Mouse (Mus musculus): Measurements from ENCODE around the gene Trp53i11.

The Trp53i11 gene

DNA sequence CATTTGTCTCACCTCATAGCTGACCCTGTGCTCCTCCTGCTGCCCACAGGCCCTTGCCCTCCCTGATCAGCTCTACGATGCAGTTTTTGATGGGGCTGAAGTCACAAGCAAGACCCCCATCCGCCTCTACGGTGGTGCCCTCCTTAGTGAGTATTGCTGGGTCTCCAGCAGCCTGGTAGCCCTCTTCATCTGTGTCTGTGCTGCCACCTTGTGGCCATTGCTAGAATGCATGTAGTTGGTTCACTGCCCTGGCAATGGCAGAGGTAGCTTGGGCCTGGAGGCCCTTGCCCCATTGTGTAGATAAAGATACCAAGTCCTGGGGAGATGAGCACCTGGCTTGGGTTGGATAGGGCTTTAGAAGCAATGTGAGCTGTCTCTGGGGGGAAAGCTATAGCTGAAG is 11.5 kb downstream of the Trp53i11 start:
- DNase-seq (ENCODE audit: extremely low spot score, low spot score), result peak; percentile 95

DNA sequence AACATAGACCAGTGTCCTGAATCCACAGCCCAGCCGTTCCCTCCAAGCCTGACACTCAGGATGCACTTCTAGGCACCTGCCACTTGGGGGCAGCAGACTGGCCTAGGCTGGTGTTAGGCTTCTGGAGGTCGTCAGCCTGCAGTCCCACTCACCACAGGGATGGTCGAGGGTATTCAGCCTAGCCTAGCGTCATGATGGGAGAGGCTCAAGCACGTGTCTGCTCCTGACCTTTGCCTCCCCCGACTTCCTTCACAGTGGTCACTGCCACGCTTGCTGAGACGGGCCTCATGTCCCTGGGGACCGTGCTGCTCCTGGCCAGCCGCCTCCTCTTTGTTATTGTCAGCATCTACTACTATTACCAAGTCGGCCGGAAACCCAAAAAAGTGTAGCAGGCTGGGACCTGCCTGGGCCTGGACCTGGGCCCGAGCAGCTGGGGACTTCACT is 12.2 kb downstream of the Trp53i11 start:
- DNase-seq (ENCODE audit: extremely low spot score, low spot score), result peak; percentile 78

DNA sequence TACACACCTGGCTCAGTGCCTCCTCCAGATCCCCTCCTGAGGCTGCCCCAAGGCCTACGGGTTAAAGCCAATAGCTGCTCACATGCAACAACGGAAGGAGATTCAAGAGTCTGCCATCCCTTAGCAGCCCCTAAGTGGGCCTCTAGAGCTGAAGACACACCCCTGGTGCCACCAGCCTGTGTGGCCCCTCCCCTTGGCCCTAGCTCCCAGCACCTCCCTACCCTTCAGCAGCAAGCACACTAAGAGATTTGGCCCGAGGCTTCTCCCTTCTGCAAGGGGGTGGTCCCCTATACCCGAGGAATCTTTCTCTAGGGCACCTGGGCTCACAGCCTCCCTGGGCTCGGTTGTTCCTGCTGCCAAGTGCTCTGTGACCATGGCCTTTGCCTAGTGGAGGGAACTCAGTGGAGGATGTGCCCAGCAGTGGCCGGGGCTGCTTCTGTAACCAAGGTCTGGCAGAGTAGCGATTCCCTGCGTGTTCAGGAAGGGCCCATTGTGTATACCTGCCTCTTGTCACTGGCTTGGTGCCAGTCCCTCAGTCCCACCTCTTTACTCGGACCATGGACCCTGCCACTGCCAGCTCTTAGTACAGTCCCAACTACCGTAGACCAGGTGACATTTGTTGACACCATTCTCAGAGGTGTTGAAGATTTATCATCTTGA is 13.5 kb downstream of the Trp53i11 start:
- DNase-seq (ENCODE audit: extremely low spot score, low spot score), result no peak

DNA sequence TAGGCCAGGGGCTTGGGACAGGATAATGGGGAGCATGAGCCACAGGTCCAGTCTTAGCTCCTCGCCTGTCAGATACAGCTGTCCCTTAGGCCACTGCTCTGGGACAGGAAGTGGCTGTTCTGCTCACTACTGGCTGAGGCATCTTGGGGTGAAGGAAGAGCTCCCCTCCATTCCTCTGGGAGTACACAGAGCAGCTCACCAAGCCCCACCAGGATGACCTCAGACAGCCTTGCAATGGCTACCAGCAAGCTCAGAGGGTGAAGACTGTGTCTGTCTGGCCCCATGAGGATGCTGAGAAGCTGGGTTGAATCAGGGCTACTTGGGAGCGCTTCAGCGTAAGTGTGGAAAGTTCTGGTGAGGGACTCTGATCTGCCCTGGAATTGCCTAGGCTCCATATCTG is 14.6 kb downstream of the Trp53i11 start:
- no peak for DNase-seq (ENCODE audit: extremely low spot score, low spot score)

DNA sequence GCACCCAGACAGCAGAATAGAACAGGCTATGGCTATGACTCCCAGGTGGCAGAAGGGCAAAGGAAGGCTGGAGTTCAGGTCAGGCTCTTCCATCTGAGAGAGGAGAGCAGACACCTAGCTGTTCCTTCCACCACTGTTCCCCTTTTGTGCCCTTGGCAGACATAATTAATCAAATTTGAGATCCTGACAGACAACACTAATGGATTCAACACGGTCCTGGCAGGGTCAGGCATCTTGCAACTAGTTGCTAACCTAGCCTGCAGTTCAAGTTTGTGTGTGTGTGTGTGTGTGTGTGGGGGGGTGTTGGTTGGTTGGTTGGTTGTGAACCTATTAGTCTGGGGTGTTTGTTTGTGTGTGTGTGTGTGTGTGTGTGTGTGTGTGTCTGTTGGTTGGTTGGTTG is 15.4 kb downstream of the Trp53i11 start:
- DNase-seq (ENCODE audit: extremely low spot score, low spot score), result no peak

DNA sequence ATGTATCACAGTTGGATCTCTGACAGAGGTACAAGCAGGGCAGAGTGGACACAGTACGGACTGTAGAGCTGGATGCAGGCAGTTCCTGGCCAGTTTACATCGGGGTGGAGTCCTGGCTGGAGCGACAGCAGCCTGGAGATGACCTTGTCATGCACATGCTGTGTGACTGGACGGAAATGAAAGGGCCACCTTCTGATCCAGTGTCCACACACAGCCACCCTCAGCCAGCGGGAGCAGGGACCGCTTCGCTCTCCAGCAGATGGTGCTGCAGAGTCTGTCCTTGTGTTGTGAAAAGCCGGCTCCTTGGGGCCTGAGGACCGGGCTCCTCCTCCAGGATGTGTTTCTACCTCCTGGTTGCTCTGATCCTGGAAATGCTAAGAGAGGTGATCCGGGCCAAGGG is 16.3 kb downstream of the Trp53i11 start:
- peak; percentile 65 for DNase-seq (ENCODE audit: extremely low spot score, low spot score)

DNA sequence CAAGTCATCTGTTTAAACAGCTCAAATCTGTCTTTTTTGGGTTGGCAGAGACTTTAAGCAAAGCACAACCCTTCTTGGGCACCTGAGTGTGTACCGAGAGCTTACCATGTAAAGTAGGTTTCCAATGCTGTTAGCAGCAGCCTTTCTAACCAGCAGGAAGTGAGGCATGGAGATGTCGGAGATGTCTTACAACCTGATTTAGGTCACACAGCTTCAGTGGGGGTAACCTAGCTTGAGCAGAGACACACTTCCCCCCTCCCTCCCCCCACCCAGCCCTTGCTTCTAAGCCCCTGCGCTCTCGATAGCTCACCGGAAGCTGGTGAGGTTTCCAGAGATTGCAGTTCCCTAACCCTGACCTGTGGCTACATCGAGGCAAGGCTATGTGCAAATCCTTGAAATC is 17.2 kb downstream of the Trp53i11 start:
- DNase-seq (ENCODE audit: extremely low spot score, low spot score), result no peak

DNA sequence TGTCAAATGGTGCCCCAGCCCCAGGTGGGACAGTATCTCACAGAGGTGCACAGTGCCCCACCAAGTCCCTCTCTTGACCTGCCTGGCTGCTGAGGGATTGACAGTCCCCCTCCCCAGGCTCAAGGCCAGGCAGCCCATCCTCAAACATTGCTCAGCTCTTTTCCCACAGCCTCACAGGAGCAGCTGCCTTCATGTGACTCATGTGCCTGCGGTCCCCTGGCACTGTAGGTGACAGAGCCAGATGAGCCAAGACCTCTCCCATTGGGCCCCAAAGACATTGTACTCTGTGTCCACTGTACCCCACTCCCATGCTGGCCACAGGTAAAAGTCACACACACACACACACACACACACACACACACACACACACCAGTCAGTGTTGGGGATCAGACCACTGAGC is 18.8 kb downstream of the Trp53i11 start:
- DNase-seq (ENCODE audit: extremely low spot score, low spot score), result no peak

DNA sequence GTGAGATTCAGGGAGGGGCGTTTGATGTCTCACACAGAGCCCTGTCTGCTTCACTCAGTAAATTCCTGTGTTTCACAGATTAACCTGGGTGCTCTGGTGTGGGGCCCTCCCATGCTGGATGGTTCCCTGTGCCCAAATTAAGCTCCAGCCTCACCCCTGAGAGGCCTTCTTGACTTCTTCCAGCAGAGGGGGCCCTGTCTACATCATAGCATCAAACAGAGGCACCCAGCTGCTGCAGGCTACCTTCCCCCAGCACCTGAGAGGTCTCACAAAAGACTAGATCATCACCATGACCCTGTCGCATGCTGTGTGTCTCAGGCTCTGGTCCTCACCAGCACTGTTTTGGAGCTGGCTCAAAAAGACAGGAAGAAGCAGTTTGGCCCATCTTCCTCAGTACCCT is 25.0 kb downstream of the Trp53i11 start:
- DNase-seq (ENCODE audit: extremely low spot score, low spot score), result no peak

DNA sequence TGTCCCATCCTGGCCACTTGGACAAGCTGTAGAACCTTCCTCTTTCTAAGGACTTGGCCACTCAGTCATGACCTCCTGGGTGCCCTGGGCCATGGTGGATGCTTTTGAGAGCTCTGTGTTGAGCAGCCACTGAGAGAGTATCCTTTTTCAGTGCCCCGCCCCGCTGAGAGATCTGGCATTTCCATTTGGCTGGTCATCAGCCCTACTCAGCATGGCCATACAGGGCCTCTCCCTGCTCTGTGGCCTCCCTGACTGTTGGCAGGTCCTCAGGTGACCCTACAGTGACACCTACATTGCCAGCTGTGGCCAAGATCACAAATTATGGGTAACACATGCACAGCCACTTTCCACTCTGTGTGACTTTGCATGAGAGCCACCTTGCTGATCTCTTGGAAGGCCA is 25.5 kb downstream of the Trp53i11 start:
- no peak for DNase-seq (ENCODE audit: extremely low spot score, low spot score)

DNA sequence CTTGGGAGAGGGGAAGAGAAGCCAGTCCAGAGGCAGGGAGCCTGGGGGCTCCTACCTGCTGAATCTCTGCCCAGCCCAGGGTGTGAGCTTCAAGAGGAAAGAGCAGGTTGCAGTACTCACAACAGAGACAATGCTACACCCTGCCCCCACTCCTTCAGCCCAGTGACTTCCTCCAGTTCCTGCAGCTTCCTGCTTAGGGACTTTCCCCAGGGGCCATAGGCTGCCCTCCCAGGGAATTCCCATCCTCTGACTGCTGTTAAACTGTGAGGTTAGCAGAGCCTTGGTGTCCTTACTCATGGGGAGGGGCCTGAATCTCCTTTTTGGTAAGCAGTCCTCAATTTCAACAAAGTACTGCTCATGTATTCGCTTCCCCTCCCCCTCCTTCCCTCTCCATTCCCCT is 26.8 kb downstream of the Trp53i11 start:
- no peak for DNase-seq (ENCODE audit: extremely low spot score, low spot score)

DNA sequence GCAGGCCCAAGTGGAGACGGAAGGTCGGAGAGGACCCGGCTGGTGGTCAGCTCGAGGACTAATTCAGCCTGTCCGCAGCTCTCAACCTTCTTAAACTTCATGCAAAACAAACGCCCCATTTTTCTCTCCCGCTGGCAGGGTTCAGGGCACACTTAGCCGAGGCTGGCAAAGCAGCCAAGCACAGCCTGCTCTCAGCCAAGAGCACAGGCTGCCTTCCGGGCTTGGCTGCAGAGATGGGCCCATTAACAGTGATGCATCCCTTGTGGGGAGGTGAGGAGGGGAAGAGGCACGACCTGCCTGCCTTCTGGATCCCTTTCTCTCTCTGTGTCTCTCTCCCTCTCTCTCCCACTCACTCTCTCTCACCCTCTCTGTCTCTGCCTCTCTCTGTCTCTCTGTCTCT is 28.4 kb downstream of the Trp53i11 start:
- no peak for DNase-seq (ENCODE audit: extremely low spot score, low spot score)

DNA sequence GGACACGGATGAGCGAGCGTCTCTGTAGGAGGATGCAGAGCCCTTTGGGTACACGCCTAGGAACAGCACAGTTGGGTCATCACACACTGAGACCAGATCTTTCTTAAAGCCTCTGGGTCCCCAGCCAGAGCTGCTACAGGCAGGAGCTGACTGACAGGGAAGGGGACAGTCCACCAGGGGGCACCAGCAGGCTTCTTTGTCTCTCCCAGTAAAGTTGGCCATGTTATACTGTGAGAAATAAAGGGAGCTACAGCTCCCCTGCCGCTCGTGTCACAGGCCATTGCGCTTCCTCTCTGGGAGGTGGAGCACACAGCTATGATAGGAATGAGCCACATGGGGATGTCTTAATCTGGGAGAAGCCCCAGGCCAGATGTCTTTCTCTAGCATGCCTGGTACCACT is 29.7 kb downstream of the Trp53i11 start:
- DNase-seq (ENCODE audit: extremely low spot score, low spot score), result peak; percentile 90

DNA sequence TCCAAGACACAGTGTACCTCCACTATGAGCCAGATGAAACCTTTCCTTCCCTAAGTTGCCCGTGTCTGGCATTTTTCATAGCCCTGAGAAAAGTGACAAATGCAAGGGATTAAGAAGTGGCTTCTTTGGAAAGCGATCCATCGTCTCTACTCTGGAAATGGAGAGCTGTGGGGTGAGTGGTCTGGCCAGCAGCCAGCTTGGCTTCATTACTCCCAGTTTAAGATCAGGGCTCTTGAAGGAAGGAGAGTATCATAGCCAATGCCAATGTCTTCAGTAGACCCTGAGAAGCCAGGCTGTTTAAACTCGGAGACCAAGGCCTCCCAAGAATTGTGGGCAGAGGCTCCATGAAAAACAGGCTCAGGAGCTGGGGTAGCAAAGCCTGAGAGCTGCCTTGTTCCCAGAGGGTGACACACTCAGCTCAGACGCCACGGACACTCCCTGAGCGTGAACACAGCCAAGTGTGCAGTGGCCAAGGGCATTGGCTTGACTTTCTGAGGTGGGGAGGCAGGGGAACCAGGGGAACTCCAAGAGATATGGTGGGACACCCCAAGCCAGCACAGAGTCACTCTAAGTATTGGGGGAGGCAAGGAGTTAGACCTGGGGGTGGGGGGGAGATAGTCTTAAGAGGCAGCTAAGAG is 31.1 kb downstream of the Trp53i11 start:
- no peak for DNase-seq (ENCODE audit: extremely low spot score, low spot score)

DNA sequence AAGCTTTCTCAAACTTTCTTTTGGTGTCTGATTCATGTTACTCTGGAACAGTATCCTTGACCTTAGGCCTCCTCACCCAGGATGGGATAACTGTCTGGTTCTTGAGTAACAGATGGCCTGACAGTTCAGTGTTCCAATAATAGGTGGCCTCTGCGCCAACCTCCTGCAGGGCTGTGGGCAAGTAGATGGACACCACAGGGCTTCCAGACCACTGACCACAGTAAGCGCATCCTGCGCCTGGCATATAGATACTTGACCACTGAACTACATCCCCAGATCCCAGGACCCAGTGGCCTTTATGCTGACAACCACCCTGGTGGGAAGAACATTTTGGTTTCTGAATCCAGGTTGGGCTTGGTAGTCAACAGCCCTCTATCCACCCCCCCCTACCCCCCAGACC is 32.2 kb downstream of the Trp53i11 start:
- DNase-seq (ENCODE audit: extremely low spot score, low spot score), result no peak

DNA sequence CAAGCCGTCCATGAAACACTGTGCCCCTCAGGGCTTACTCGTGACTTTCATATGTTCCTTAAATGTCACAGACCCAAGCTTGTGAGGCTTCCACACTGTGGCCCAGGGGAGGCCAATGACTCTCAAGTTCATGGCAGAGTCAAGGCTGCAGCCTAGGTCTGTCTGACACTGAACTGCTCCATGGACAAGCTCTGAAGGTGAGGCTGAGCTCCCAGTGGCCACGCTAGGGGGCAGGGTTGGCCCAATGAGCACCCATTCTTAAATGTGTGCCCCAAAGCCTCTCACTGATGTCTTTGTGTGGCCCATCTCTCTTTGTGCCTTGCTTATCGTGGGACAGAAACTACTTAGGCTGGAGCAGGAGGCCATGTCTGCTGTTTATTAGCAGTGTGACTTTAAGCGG is 33.1 kb downstream of the Trp53i11 start:
- no peak for DNase-seq (ENCODE audit: extremely low spot score, low spot score)

DNA sequence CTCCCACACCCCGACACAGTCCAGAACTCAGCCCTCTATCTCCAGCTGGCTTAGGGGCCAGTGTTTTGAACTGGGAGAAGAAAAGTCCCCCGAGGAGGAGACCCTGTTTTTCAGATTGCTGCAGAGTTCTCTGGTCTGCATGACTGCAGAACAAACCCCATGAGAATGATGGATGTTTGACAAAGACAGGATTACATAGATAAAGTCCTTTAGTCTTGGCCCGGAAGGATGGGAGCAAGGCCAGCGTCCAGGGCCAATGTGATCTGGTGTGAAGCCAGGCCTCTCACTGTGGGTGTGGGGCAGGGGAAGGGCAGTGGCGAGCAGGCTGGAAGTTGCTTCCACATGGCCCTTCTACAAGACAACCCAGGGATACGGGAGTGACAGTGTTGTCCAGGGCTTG is 36.1 kb downstream of the Trp53i11 start:
- no peak for DNase-seq (ENCODE audit: extremely low spot score, low spot score)

DNA sequence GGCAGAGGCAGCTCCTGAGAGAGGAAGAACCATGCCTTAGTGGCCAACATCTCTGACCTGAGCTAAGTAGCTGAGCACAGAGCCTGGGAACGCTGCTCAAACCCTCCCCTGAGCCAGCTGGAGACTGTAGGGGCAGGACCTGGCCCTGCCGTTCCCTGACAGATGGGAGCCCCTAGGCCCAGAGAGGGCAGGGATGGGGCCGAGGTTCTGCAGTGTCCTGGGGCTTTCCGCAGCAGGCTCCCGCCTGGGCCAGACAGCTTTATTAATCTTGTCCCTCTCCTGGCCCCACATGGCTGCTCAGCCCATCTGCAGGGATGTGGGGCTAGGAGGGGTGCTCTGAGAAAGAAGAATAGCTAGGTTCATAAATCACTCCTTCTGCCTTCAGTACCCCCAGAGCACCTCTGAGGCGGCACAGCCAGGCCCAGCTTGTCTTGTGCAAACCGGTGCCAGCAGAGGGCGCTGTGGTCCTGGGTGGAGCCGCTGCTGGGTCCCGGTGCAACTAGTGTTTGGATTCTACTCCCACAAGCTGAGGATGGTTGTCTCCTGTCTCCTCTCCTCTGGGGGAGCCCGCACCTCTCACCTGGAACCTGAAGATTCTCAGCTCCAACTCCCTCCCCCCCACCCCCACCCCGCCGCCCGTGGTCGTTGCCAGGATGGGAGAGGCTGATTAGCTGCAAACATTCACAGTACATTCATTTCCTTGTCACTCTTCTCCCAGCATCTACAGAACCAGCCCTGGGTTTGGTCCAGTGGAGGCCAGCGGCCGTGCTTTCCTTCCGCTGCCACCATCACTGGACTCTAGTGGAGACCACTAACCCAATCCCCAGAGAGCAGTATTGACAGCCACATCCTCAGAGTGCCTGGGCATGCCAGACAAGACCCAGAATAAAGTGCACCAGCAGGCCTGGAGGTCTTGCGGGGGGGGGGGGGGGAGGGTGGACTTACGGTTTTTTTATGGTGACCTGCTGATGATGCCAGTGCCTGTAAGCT is 39.6 kb downstream of the Trp53i11 start:
- DNase-seq (ENCODE audit: extremely low spot score, low spot score), result peak; percentile 98

DNA sequence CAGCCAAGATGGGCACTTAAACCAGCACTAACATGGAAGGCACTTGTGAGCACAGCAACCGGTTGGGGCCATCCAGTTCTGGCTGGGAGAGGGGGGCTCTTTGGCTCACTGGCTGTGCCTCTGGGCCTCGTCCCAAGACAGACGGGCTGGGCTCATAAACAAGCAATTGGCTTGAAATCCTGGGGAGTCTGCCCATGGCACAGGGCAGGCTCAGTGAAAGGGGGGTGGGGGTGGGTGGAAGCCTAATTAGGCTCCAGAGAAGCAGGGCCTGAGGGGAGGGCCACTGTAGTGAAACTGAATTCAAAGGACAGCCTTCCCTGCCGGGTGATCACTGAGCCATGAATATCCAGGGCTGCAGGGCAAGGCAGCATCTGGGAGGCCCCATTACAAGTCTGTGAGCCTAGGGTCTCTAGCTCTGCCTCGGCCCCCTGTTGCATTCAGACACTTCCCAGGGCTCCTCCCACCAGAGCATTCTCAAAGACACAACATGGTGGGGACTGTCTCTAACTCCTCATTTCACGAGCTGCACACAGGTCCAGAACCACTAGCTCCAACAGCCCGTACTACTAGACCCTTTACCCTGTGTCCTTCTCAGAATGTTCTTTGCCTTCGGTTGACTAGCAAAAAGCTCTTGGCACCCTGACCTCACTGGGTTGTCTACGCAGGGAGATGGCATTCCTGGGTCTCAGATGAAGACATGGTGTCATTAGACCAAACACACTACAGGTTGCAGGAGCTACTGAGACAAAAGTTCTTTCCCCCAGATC is 40.5 kb downstream of the Trp53i11 start:
- DNase-seq (ENCODE audit: extremely low spot score, low spot score), result peak; percentile 68

DNA sequence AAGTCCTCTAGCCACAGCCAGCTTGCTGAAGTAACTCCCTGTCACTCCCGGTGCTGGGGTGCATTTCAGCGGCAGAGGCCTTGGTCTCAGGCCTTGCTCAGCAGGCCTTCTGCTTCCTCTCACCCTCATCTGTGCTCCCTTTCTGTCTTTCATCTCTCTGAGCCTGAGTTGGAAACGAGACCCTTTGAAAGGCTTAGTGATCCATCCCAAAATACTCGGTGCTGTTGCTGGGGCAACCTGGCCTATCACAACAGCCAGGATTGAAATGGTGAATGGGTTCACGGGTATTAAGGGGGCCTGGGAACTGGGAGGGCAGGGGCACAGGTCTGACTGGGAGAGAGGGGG is 41.1 kb downstream of the Trp53i11 start:
- DNase-seq (ENCODE audit: extremely low spot score, low spot score), result peak; percentile 54

DNA sequence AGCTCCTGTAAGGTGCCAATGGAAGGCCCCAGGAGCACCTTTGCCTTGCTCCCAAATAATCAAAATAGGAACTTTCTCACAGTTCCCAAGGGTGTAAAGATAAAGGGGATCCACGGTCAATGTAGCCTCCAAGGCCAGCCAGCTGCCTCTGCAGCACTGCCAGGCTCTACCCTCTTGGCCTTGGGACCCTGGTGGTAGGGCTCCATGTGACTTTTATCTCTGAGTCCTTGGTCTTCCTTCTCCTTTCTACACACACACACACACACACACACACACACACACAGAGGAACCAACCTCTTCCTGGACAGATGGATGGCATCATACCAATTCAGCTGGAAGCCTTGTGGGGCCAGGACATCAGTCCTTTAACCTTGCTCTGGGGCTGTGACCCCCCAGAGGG is 44.8 kb downstream of the Trp53i11 start:
- DNase-seq (ENCODE audit: extremely low spot score, low spot score), result no peak

DNA sequence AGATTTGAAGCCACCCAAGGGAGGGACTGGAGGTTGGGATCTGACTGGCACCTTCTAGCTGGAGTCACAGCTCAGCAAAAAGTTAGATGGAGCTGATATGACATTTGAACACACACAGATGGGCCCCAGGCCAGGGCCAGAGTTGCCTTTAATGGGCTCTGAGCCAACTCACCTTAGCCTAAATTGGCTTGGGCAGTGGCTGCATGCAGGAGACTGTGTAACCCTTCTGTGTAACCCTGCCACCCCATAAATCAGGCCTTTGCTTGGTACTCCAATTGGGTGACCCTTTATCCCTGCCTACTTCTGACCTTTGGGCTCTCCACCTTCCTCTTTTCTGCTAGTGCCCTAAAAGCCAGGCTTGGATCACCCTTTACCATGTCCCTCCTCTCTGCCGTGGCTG is 49.7 kb downstream of the Trp53i11 start:
- no peak for DNase-seq (ENCODE audit: extremely low spot score, low spot score)

Data from neural tube, embryonic 10.5 days (tissue).